Mouse (Mus musculus) left cerebral cortex, adult 8-10 months (tissue): Measurements from ENCODE around the gene Rpp21. TPM values are rescaled to one million over a fixed set of nuclear protein-coding genes. Genes with fewer than 3 reads are reported as not detected.

Experiments used
- DNase-seq, 2 experiments: peaks; one replicate each; pipeline ENCODE4 v3.0.0; 2022; ENCODE audit warnings: low spot score in 2 of 2
- total RNA-seq, 4 experiments: library from RNA; stranded (reverse); gene quantifications; 2 replicates each; pipeline ENCODE4 v1.2.4; 2022

Rpp21 gene
- 10 to 100 TPM; 34.6 to 47.5 (median 38.3) TPM for total RNA-seq

GRCm38 (mm10) chr17:36257969-36258368 lies at the start of gene Rpp21:
TSS of gene Rpp21 (minus strand) at chr17:36258069.
- no peak for DNase-seq

DNA sequence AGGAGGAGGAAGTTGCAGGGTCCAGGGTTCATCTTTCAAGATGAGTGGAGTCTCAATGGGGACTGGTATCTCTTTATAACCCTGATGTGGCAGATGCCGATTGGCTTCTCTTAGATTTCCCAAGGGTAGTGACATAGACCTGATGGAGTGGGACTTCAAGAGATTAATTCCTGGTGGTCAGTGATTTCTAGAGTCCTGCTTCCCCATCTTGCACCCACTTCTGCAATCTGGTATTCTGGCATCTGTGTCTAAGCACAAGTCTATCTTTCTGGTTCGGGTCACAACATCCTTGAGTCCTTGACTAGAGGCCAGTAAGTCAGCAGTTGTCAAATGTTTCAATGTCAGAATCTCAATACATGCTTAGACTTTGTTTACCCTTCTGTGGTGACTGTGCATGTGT lies 28.5 kb upstream of the Rpp21 start, which contains the start of gene H2-M10.2:
H2-M10.2 (minus strand) TSS at position 101 of the 400 bp plus-strand sequence.
- no peak for DNase-seq

DNA sequence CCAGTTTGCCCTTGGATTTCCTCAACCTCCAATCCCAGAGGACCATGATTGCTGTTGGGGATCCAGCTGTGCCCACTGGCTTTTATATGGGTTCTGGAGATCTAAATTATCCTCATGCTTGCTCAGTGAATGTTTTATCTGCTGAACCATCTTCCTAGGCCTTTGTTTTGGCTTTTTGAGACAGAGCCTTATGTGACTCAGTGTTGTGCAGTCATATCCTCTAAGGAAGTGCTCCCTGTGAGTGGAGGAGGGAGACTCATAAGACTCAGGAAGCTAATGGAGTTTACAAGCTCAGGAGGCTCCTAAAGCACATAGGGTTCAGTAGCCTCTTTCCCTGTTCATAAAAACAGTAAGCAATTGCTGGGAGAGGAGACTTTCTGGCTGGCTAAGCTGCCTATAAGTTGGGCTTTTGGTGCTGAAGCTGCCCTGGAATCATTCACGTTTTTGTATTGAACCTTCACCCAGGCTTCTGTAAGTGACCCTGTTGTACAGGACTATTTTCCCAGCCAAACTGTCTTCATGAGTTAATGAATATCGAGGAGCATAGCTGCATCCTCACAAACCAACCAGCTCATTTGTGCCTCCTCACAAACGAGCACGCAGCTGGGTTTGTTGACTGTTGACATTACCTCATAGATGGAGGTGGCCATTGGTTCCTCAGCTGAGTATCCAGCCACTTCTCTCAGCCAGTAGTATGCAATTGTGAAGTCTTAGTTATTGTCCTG lies 23.8 kb upstream of the Rpp21 start:
- DNase-seq: no peak

DNA sequence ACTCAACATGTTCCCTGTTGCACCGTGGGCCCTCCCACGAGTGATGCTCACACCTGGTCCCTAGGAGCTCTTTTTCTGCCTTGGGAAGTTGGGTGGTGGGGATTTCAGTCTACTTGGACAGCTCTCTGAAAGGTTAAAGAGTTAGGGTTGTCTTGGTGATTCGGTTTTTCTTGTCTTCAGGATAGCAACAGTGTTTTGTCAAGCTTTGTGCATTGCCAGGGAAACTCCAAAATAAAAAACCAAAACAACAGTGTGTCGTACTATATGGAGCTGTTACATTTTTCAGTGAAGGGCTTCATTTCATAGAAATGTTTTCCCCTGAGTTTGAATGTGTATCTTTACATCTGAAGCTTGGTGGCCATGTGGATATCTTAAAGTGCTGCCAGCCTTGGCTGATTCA lies 16.9 kb upstream of the Rpp21 start:
- no peak for DNase-seq

GRCm38 (mm10) chr17:36273796-36274195 lies 15.9 kb upstream of the Rpp21 start:
- DNase-seq: no peak

DNA sequence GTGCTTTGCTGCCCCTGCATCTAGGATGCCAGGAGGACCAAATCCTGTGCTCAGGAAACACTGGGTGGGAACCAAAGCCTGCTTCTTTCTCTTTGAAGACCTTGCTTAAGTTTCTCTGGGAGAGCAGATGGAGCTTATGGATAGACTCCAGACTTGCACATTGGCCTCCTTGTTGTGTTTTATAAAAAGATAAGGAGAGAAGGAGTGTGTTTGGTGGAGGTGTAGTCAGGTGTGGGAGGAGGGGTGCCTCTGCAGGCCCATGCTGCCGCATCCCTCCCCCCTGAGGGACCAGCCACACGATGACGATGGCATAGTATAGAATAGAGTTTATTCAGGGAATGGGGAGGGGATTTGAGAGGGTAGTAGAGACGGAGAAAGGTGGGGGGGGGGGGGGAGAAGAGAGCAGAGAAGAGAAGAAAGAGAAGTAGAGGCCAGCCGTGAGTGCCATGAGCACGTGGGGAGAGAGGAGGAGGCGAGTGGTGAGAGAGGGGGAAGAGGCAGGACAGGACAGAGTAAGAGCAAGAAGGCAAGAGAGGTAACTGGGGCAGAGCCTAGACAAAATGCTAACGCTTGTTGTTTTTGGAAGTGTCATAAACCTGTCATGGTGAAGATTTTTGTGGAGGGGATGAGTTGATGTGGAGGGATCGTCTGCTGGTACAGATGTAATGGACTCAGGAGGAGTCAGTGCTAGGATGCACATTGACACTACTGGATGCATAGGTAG lies 14.9 kb upstream of the Rpp21 start:
- no peak for DNase-seq

DNA sequence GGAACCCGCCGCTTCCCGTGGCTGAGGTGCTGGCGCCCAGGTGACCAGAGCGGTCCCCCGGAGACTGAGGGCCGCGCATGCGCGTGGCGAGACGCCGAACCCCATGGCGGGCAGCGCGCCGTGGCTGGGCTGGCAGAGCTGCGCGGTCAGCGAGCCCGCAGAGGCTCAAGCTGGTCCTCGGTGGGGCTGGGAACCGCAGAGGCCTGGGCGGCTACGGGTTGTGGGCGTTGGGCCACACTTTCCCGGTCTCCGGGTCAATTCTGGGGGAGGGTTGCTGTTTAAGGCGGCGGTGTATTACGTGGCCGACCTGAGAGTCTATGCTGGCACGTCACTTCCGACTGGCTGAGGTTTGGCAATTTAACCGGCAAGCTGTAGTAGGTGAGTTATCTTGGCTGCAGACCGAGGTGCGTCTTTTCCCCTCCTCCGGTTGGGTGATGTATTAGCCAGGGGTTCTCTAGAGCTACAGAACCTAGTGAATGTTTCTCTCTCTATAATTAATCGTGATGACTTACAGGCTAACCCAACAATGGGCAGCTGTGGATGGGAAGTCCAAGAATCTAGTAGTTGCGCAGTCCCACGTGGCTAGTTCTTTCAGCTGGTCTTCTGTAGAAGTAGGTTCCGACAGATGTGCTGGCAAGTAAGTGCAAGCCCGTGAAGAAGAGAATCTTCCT lies 13.9 kb upstream of the Rpp21 start, which contains the start of gene Trim39:
Trim39 (minus strand) TSS at position 662 of the 671 bp plus-strand sequence.
- peak; percentile 82 to 89 for DNase-seq

DNA sequence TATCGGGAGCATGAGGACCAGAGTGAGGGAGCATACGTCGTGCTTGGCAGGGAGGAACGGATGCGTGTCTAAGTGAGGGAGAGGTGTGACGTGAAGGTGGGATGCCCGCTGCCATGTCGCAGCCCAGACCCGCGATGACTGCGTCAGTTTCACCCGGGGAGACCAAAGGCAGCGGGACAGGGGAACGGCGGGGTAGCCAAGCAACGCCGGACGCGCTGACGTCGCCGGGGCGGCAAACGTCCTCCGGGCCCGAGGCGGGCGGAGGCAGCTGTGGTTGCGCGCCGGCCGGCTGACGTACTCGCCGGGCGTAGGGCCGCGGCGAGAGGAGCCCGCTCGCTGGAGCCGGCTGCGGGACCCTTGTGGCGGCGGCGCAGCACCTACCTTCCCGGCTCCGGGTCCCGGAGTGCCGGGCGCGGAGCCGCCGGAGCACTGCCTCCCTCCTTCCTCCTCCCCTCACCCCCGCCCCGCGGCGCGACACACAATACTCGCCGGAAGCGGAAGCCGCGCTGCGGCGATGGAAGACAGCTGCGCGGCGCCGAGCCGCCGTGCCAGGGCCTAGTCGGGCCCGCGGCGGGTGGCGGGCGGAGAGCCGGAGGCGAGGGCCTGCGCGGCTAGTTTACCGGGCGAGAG lies 13.2 kb upstream of the Rpp21 start:
- DNase-seq: peak; percentile 85 to 91

DNA sequence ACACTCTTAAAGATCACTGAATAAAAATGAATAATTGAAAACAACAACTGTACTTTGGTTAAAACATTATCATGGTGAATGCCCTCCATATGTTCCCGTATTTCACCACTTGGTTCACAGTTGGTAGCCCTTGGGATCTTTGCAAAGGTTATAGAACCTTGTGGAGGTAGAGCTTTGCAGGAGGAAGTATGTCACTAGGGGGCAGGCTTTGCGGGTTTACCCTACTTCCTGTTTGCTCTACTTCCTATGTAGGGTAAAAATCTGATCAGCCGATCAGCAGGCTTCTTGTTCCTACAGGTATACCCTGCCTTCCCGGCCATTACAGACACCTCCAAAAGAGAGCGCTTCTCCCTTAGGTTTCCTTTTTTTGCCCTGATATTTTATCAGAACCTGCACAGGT lies 8.0 kb upstream of the Rpp21 start:
- DNase-seq: no peak

GRCm38 (mm10) chr17:36264273-36264925 lies 6.5 kb upstream of the Rpp21 start:
- no peak for DNase-seq

- no peak for DNase-seq
These were observed 3.8 kb upstream of the Rpp21 start for GRCm38 (mm10) chr17:36261511-36262166.

GRCm38 (mm10) chr17:36257241-36257947 lies 475 bp downstream of the Rpp21 start:
- peak; percentile 70 to 78 for DNase-seq

DNA sequence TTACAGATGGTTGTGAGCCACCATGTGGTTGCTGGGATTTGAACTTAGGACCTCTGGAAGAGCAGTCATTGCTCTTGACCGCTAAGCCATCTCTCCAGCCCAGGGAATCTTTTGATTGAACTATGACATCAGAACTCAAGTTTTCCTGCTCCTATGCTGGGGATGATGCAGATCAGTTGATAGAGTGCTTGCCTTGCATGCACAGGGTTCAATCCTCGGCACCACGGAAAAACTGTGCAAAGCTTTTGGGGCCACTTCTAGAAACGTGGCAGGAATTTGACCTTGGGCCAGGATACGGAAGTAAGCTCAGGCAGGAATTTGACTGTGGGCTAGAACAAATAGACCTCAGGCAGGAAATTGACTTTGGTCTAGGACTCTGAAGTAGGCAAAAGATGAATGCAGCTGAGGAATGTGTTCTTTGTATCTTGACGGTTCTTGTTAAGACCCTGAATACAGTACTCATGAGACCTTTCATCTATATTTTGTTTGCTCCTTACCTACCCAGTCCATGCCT lies 4.7 kb downstream of the Rpp21 start:
- DNase-seq: no peak

GRCm38 (mm10) chr17:36252250-36252876 lies 5.5 kb downstream of the Rpp21 start:
- no peak for DNase-seq

DNA sequence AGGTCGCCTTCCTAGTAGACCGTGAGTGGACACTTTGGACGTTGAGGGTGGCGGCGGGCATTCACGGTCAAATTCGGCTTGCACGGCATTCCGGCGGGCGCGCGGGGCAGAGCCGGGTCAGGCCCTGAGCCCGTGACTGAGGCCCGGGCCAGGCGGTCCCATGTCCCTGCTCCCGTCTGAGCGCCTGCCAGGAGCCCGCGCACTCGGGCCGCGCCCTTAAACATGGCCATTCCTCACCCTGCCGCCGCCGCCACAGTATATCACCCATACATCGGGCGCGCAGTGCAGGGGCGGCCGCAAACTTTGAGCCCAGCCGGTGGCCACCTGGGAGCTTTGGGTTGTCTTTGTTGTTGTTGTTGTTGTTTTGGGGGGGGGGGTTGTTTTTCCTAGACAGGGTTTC lies 9.0 kb downstream of the Rpp21 start:
- DNase-seq: no peak

DNA sequence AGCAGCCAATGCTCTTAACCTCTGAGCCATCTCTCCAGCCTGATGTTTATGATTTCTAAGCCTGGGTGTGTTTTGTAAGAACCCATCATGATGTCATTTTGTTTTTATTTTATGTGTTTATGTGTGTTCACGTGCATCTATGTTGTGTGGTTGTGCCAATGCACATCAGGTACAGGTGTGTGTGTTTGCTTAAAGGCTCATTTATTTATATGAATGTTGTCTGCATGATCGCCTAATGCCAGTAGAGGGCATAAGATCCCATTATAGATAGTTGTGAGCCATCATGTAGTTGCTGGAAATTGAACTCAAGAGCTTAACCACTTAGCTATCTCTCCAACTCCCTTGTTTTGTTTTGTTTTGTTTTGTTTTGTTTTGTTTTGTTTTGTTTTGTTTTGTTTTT lies 12.1 kb downstream of the Rpp21 start:
- no peak for DNase-seq

DNA sequence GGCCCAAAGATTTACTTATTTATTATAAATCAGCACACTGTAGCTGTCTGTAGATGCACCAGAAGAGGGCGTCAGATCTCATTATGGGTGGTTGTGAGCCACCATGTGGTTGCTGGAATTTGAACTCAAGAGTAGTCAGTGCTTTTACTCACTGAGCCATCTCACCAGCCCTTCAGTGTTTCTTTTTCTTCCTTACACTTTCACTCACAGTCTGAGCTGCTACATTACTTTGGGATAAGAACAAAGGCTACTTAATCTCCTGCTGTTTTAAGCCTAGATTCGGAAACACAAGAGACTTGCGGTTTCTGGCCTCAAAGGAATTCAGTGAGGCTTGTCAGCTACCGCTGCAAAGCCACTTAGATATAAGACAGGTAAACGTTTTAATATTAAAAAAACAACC lies 13.8 kb downstream of the Rpp21 start:
- no peak for DNase-seq

- DNase-seq: no peak
These were observed 17.1 kb downstream of the Rpp21 start for GRCm38 (mm10) chr17:36240637-36241213.
